Mouse (Mus musculus) retina, adult 2 months (tissue): ENCODE measurements around the gene Krtap1-4.
"Not testable (repeated sequence)": the region's sequence is repeated elsewhere in the genome, so short reads cannot be mapped to it uniquely, and the experiment has no call there.

Experiments used
- DNase-seq: peaks from one replicate; pipeline ENCODE4 v3.0.0-alpha.2; 2012; ENCODE audit warnings: low read depth, low spot score

Gene Krtap1-4

GRCm38 (mm10) chr11:99583245-99583704 lies at the start of gene Krtap1-4:
Gene Krtap1-4 (minus strand): TSS chr11:99583654.
- no peak for DNase-seq

- DNase-seq: no peak
Measured at GRCm38 (mm10) chr11:99630890-99631289, 47.4 kb upstream of the Krtap1-4 start.

- no peak for DNase-seq
Measured at GRCm38 (mm10) chr11:99628138-99628537, 44.7 kb upstream of the Krtap1-4 start, which contains the start of gene Krtap4-1. Gene Krtap4-1 (minus strand): TSS chr11:99628238.

GRCm38 (mm10) chr11:99620335-99620734 lies 36.9 kb upstream of the Krtap1-4 start, which contains the start of gene Gm11562:
Gene Gm11562 (minus strand): TSS chr11:99620435.
- no peak for DNase-seq

GRCm38 (mm10) chr11:99614796-99615363 lies 31.4 kb upstream of the Krtap1-4 start, which contains the start of gene Krtap2-4:
Gene Krtap2-4 (minus strand): TSS chr11:99614846.
- DNase-seq: no peak

- not testable (repeated sequence) for DNase-seq
Measured at GRCm38 (mm10) chr11:99610089-99610488, 26.6 kb upstream of the Krtap1-4 start, which contains the start of gene Gm11937. Gene Gm11937 (minus strand): TSS chr11:99610189.

GRCm38 (mm10) chr11:99609126-99609525 lies 25.7 kb upstream of the Krtap1-4 start:
- peak; percentile 0 for DNase-seq

- DNase-seq: not testable (repeated sequence)
Measured at GRCm38 (mm10) chr11:99603208-99603607, 19.8 kb upstream of the Krtap1-4 start, which contains the start of gene Gm11938. Gene Gm11938 (minus strand): TSS chr11:99603308.

- DNase-seq: not testable (repeated sequence)
Measured at GRCm38 (mm10) chr11:99597742-99598141, 14.3 kb upstream of the Krtap1-4 start, which contains the start of gene Krtap9-3. Gene Krtap9-3 (minus strand): TSS chr11:99598105.

- no peak for DNase-seq
Measured at GRCm38 (mm10) chr11:99590981-99591380, 7.5 kb upstream of the Krtap1-4 start, which contains the start of gene Krtap1-3. Gene Krtap1-3 (minus strand): TSS chr11:99591339.

GRCm38 (mm10) chr11:99585096-99585495 lies 1.6 kb upstream of the Krtap1-4 start:
- DNase-seq: no peak

GRCm38 (mm10) chr11:99581564-99581963 lies 1.9 kb downstream of the Krtap1-4 start:
- DNase-seq: no peak

- no peak for DNase-seq
Measured at GRCm38 (mm10) chr11:99581051-99581450, 2.4 kb downstream of the Krtap1-4 start.

- DNase-seq: no peak
Measured at GRCm38 (mm10) chr11:99580636-99581035, 2.8 kb downstream of the Krtap1-4 start, which contains the start of gene Krtap1-5. Gene Krtap1-5 (minus strand): TSS chr11:99581016.

- peak; percentile 20 for DNase-seq
Measured at GRCm38 (mm10) chr11:99574106-99574505, 9.3 kb downstream of the Krtap1-4 start.

- no peak for DNase-seq
Measured at GRCm38 (mm10) chr11:99573164-99573563, 10.3 kb downstream of the Krtap1-4 start.

- no peak for DNase-seq
Measured at GRCm38 (mm10) chr11:99566530-99566929, 16.9 kb downstream of the Krtap1-4 start, which contains the start of gene Krtap3-1. Gene Krtap3-1 (minus strand): TSS chr11:99566630.

- no peak for DNase-seq
Measured at GRCm38 (mm10) chr11:99562580-99562979, 20.9 kb downstream of the Krtap1-4 start.

GRCm38 (mm10) chr11:99559366-99559765 lies 24.1 kb downstream of the Krtap1-4 start, which contains the start of gene Gm11939:
Gene Gm11939 (minus strand): TSS chr11:99559466.
- DNase-seq: no peak

- no peak for DNase-seq
Measured at GRCm38 (mm10) chr11:99557976-99558745, 25.3 kb downstream of the Krtap1-4 start.

- no peak for DNase-seq
Measured at GRCm38 (mm10) chr11:99556753-99557152, 26.7 kb downstream of the Krtap1-4 start, which contains the start of gene Krtap3-2. Gene Krtap3-2 (minus strand): TSS chr11:99556853.

- no peak for DNase-seq
Measured at GRCm38 (mm10) chr11:99556195-99556594, 27.3 kb downstream of the Krtap1-4 start.
